Mouse (Mus musculus): ENCODE results near the gene Slc7a11.

GRCm38 (mm10) chr3:50313816-50314215, 129.6 kb downstream of the Slc7a11 start:
- TF ChIP-seq CTCF (IDR thresholded peaks at IDR 0.05; ENCODE audit: low read depth) (no peak), EP300 (optimal IDR thresholded peaks at IDR 0.05) (no peak)
